Mouse (Mus musculus) MEL (cell line): ENCODE results near the gene Eif4g1.

Experiments used
- CTCF ChIP-seq, 3 experiments: IDR thresholded peaks in 2 of 3; conservative IDR thresholded peaks in 1 of 3; 2 replicates each; pipeline ENCODE4 v1.5.1; 2011 to 2012; ENCODE audit warnings: low read length in 3 of 3, low read depth in 2 of 3, mild to moderate bottlenecking in 2 of 3, improper control_type of control experiment in 1 of 3, inconsistent platforms in 1 of 3, mixed read lengths in 1 of 3, moderate library complexity in 1 of 3; ENCODE audit not compliant: control insufficient read depth in 1 of 3, insufficient read depth in 1 of 3, poor library complexity in 1 of 3, severe bottlenecking in 1 of 3
- ELF1 ChIP-seq: IDR thresholded peaks from 2 replicates; pipeline ENCODE4 v1.6.1; 2014; ENCODE audit warnings: low read depth, mild to moderate bottlenecking, inconsistent platforms, low read length, improper control_type of control experiment, moderate library complexity
- GATA1 ChIP-seq: IDR thresholded peaks from 2 replicates; pipeline ENCODE4 v1.6.1; 2011; ENCODE audit warnings: low read depth, low read length, improper control_type of control experiment
- HCFC1 ChIP-seq: IDR thresholded peaks from 2 replicates; pipeline ENCODE4 v1.6.1; 2012; ENCODE audit warnings: low read depth, mild to moderate bottlenecking, inconsistent platforms, low read length, improper control_type of control experiment, moderate library complexity
- JUND ChIP-seq: IDR thresholded peaks from 2 replicates; pipeline ENCODE4 v1.6.1; 2011; ENCODE audit warnings: low read depth, mild to moderate bottlenecking, improper control_type of control experiment, low read length
- MAFK ChIP-seq: IDR thresholded peaks from 2 replicates; pipeline ENCODE4 v1.6.1; 2011; ENCODE audit warnings: low read depth, mild to moderate bottlenecking, low read length, improper control_type of control experiment, borderline replicate concordance
- MAX ChIP-seq: IDR thresholded peaks from 2 replicates; pipeline ENCODE4 v1.6.1; 2011; ENCODE audit warnings: low read length, improper control_type of control experiment
- POLR2A ChIP-seq, 2 experiments: IDR thresholded peaks; 2 replicates each; pipeline ENCODE4 v1.6.1; 2011 to 2012; ENCODE audit warnings: low read length in 2 of 2, mild to moderate bottlenecking in 2 of 2, control low read depth in 1 of 2, improper control_type of control experiment in 1 of 2, low read depth in 1 of 2, moderate library complexity in 1 of 2; ENCODE audit not compliant: control insufficient read depth in 1 of 2, insufficient read depth in 1 of 2, poor library complexity in 1 of 2
- POLR2AphosphoS2 ChIP-seq: IDR thresholded peaks from 2 replicates; pipeline ENCODE4 v1.6.1; 2011; ENCODE audit warnings: low read length, improper control_type of control experiment
- SMC3 ChIP-seq: IDR thresholded peaks from 2 replicates; pipeline ENCODE4 v1.6.1; 2011; ENCODE audit warnings: low read depth, low read length, improper control_type of control experiment
- USF2 ChIP-seq, 2 experiments: IDR thresholded peaks; 2 replicates each; pipeline ENCODE4 v1.6.1; 2011 to 2012; ENCODE audit warnings: improper control_type of control experiment in 2 of 2, low read length in 2 of 2, borderline replicate concordance in 1 of 2, inconsistent platforms in 1 of 2, low read depth in 1 of 2, mild to moderate bottlenecking in 1 of 2; ENCODE audit not compliant: insufficient read depth in 1 of 2
- ZC3H11A ChIP-seq: IDR thresholded peaks from 2 replicates; pipeline ENCODE4 v1.6.1; 2012; ENCODE audit warnings: low read depth, mild to moderate bottlenecking, inconsistent platforms, low read length, improper control_type of control experiment

DNA sequence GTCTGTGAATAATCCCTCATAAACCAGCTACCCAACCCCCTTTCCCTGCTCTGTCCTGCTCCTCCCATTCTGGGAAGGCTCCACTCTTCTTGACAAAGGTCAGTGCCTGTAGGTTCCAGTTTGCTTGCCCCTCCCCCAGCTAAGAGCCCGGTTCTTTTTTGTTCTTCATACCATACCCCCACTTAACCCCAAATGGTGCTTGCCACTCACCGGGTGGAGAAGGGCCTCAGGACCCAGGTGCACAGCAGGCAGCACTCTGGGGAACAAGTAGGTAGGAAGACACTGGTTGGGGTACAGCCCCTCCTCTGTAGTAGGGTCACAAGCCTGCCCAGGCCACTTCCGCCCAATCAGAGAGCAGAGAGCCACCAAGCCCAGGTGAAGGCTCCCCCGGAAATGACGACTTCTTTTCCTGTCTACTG, 62.2 kb downstream of the Eif4g1 start:
- TF ChIP-seq CTCF (IDR thresholded peaks at IDR 0.05 in 2 of 3, conservative IDR thresholded peaks at IDR 0.05 in 1 of 3; ENCODE audit: control insufficient read depth in 1 of 3, insufficient read depth in 1 of 3, low read depth in 2 of 3, low read length in 3 of 3, poor library complexity in 1 of 3, severe bottlenecking in 1 of 3) (no peak), POLR2A (IDR thresholded peaks at IDR 0.05; ENCODE audit: control insufficient read depth in 1 of 2, insufficient read depth in 1 of 2, low read depth in 1 of 2, low read length in 2 of 2, poor library complexity in 1 of 2) (no peak), SMC3 (no peak), GATA1 (no peak), USF2 (IDR thresholded peaks at IDR 0.05; ENCODE audit: borderline replicate concordance in 1 of 2, insufficient read depth in 1 of 2, low read depth in 1 of 2, low read length in 2 of 2) (no peak), POLR2AphosphoS2 (no peak), MAFK (no peak), ELF1 (no peak), HCFC1 (no peak), JUND (no peak), ZC3H11A (no peak), MAX (no peak)
